Mouse (Mus musculus) cortical plate, adult 2 months (tissue): ENCODE measurements around the gene Rbm43.

ENCODE experiments used
- CTCF ChIP-seq: fragments of 200-500 bp; IDR thresholded peaks from 2 replicates; pipeline ENCODE4 v1.5.1; 2011; ENCODE audit warnings: mild to moderate bottlenecking, control low read depth, low read length; ENCODE audit not compliant: insufficient read depth; ENCODE audit errors: extremely low read depth
- POLR2A ChIP-seq: fragments of 200-500 bp; IDR thresholded peaks from 2 replicates; pipeline ENCODE4 v1.6.1; 2011; ENCODE audit warnings: mild to moderate bottlenecking, low read length, control low read depth; ENCODE audit not compliant: insufficient read depth; ENCODE audit errors: extremely low read depth

DNA sequence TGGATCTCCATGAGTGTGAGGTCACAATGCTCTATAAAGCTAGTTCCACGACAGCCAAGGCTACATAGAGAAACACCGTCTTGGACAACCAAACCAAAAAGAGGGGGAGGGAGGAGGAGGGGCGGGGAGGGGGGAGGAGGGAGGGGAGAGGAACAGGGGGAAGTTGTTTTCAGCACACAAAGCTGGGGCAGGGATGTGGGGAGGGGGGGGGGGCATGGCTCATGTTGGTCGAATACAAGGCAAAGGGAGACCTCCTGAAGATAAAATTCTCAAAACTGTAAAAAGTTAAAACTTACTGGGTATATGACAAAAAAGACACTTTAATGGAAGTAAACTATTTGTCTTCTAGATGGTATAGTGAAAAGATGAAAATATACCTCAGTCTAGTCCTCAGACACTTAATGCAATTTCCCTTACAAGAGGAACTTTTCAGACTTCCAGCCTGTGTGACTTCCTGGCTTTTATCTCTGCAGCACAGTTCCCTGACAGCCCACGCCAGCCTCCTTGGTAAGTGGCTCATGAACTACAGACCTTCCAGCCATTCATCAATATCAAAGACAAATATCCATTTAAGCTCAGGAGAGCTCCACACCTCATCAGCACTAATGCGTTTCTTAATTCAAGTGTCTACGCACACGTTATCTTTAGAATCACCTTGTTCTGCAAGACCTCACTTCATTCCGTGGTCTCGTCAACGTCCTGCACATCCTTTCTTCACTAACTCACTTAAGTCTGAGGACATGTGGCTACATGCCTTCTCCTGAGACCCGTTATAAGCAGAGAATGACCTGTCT, 1.4 kb downstream of the Rbm43 start:
- no peak for TF ChIP-seq CTCF
- no peak for TF ChIP-seq POLR2A
